Mouse (Mus musculus): ENCODE data around the gene Polm. TPM values are rescaled to one million over a fixed set of nuclear protein-coding genes. Genes with fewer than 3 reads are reported as not detected.

The Polm gene
- polyA plus RNA-seq, 1 experiment from 2014 or later: 7.3 TPM

DNA sequence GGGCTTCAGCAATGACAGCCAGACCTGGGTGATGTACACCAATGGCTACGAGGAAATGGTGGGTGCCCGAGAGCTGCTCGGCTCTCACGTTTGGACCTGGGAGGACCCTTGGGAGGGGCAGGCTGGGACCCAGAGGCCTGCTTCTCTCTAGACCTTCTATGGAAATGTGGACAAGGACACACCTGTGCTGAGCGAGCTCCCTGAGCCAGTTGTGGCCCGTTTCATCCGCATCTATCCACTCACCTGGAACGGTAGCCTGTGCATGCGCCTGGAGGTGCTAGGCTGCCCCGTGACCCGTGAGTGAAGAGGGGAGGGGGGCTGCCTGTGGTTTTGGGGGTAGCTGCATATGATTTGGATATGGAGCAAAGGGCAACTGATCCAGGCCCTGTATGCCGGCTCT lies 30.5 kb upstream of the Polm start:
- WGBS: 95% methylated on average over 12 of the region's 12 CpGs
- H3K9ac ChIP-seq: no peak overlapping the region
- H3K4me2 ChIP-seq: no peak overlapping the region
- no peaks in the 10 kb centered on the region for H3K9me3 ChIP-seq
- ATAC-seq (ENCODE audit: low FRiP score, low read depth): no peak
- H3K4me3 ChIP-seq: no peak overlapping the region
- H3K36me3 ChIP-seq: peaks cover 12% of the 10 kb centered on the region; the same call in 1 of the 2 replicates
- H3K27ac ChIP-seq (replicated peaks): no peak overlapping the region
- H3K27me3 ChIP-seq: peaks cover 1% of the 10 kb centered on the region; the same call in 1 of the 2 replicates
- no peaks in the 10 kb centered on the region for H3K4me1 ChIP-seq (replicated peaks)

DNA sequence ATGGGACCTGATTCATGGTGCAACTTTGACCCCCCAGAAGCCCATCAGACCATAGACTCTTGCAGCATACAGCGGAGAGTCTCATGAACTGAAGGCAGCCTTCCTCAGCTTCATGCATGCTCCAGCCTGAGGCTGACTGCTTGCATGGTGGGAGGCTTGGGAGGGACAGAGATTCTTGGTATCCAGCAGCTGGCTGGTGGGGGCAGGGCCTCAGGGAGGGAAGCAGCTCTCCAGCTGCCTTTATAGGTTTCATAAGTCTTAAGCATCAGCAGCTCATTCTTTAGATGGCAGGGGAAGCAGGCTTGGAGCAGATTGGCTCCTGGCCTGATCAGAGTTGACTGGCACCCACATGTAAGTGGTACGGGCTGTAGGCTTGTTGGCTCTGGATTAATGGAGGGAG lies 29.4 kb upstream of the Polm start:
- Histone ChIP-seq H3K4me3 (no peak overlapping the region), H3K4me2 (no peak overlapping the region), H3K27me3 (peaks cover 12% of the 10 kb centered on the region), H3K9me3 (no peaks in the 10 kb centered on the region), H3K27ac (replicated peaks) (no peak overlapping the region), H3K9ac (no peak overlapping the region), H3K36me3 (peaks cover 3% of the 10 kb centered on the region; the same call in 1 of the 2 replicates), H3K4me1 (replicated peaks) (peaks cover 1% of the 10 kb centered on the region; the same call in 1 of the 2 replicates)
- ATAC-seq (ENCODE audit: low FRiP score, low read depth): no peak
- WGBS: 91% methylated on average over 2 of the region's 2 CpGs

DNA sequence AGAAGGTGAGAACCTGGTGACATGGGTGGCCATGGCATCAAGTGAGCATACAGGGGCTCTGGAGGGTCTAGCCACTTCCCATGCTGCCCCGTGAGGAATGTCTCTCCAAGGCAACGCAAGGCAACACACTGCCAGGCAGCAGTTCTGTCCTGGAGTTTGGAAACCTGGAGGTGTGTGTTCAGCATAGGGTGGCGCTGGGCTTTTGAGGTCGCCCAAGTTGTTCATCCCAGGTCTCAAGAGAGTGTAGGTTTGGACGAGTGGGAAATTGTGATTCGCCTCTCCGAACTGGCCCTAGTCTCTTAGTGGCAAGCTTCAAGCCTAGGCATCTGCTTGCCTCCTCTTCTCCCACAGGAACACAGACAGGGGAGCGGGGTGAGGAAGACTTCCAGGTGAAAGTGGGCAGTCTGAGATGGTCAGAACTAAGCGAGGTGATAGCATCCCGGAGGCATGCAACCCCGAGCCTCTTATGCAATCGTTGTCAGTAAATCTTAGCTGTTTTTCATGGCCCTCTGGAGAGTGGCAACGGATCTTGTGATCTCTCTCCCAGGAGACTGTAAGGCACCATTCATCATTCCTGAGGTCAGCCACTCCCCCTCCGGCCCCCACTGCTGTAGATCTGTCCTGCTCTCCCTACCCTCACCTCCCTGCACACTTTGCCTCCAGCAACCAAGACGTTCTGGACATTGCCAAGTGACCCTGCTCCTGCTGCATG lies 24.7 kb upstream of the Polm start:
- H3K27me3 ChIP-seq: peaks cover 29% of the 10 kb centered on the region
- ATAC-seq (ENCODE audit: low FRiP score, low read depth): no peak

DNA sequence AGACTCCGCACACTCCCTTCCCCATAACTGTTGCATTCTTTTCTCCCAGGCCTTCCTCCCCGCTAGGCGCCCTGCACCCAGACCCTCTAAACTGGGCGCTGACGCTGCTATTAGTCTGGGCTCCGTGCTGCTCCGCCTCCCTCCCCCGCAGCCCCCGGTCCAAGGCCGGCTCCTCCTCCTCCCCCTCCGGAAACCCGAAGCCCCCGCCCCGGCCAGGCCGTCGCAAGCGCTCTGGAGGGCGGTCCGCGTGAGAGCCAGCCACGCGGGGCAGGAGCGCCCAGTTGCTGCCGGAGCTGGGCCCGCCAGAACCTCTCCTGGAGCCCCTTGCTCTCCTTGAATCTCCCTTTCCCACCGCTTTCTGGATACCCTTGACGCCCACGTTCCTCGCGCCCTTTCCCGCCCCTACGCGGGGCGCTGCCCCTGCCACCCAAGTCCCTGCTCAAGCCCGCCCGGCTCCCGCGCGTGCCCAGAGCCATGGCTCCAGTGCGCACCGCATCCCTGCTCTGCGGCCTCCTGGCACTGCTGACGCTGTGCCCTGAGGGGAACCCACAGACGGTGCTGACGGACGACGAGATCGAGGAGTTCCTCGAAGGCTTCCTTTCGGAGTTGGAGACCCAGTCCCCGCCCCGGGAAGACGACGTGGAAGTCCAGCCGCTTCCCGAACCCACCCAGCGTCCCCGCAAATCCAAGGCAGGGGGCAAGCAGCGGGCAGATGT lies 24.0 kb upstream of the Polm start, which contains the start of gene Aebp1:
TSS of gene Aebp1 (plus strand) at position 270 of the 716 bp plus-strand sequence.
- H3K27me3 ChIP-seq: peaks cover 29% of the 10 kb centered on the region
- no peak within 1 kb of the TSS for H3K27ac ChIP-seq (replicated peaks)
- peak within 1 kb of the TSS; percentile 24 for H3K9ac ChIP-seq
- peak within 1 kb of the TSS; percentile 36 for H3K4me3 ChIP-seq
- peak within 1 kb of the TSS; percentile 56 for H3K4me2 ChIP-seq
- H3K36me3 ChIP-seq: no peaks in the 10 kb centered on the region
- no peaks in the 10 kb centered on the region for H3K9me3 ChIP-seq
- ATAC-seq (ENCODE audit: low FRiP score, low read depth): peak; percentile 49; the same call in 1 of the 2 replicates
- peaks cover 15% of the 10 kb centered on the region for H3K4me1 ChIP-seq (replicated peaks)
- 4% methylated on average over 58 of the region's 59 CpGs for WGBS

More for the DNA sequence above, 24.7 kb upstream of the Polm start:
- peak overlapping the region; percentile 36 for H3K4me3 ChIP-seq
- H3K9me3 ChIP-seq: no peaks in the 10 kb centered on the region
- no peaks in the 10 kb centered on the region for H3K36me3 ChIP-seq
- no peak overlapping the region for H3K9ac ChIP-seq
- H3K27ac ChIP-seq (replicated peaks): no peak overlapping the region
- H3K4me1 ChIP-seq (replicated peaks): peaks cover 15% of the 10 kb centered on the region
- H3K4me2 ChIP-seq: peak overlapping the region; percentile 56
- 19% methylated on average over 15 of the region's 15 CpGs for WGBS

DNA sequence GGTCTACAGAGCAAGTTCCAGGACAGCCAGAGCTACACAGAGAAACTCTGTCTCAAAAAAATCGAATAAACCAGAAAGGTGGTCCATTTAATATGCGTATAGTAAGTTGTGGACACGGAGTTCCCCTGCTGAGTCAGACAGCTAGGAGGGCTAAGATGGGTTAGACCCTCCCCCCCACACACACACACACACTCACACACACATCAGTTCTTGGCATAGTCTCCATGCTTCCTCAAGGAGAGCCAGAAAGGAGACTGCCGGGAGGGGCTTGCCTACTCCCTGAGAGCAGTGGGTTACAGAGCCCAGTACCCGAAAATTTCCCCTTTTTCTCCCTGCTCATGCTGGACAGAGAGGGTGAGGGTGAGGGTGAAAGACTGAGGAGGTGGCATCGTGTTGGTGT lies 22.8 kb upstream of the Polm start:
- Histone ChIP-seq H3K27ac (replicated peaks) (no peak overlapping the region), H3K4me1 (replicated peaks) (peaks cover 15% of the 10 kb centered on the region), H3K36me3 (no peaks in the 10 kb centered on the region), H3K9me3 (no peaks in the 10 kb centered on the region), H3K4me3 (no peak overlapping the region), H3K27me3 (peaks cover 29% of the 10 kb centered on the region), H3K9ac (no peak overlapping the region), H3K4me2 (no peak overlapping the region)
- WGBS: 52% methylated on average over 6 of the region's 6 CpGs
- ATAC-seq (ENCODE audit: low FRiP score, low read depth): no peak

DNA sequence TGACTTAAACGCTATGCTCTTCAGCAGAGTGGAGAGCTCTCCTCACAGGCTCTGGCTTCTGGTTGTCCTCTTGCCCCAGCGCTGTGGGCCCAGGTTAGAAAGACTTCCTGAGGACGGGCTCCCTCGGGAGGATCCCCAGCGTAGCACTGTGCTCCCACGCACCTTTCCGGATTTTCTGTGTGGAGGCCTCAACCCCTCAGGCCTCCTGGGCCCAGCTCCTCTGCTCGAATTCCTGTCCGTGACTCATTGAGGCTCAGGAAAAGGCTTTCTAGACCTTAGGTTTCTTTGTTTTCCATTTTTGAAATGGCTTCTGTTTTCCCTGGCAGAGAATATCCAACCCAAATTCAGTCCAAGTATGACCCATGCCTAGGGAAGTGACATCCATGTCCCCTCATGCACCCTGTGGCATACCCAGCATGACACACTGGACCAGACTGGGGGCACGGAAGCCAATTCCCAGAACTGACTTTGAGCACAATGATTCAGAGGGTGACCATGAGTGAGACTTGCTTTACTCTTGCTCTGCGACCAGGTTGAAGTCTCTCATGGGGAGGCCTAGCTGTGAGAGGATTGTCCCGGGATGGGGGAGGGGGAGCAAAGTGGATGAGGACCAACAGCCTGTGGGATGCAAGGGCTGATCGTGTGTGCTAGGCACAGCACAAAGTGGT lies 22.2 kb upstream of the Polm start:
- Histone ChIP-seq H3K27ac (replicated peaks) (no peak overlapping the region), H3K4me1 (replicated peaks) (peaks cover 15% of the 10 kb centered on the region), H3K27me3 (peaks cover 29% of the 10 kb centered on the region), H3K36me3 (no peaks in the 10 kb centered on the region), H3K9me3 (no peaks in the 10 kb centered on the region), H3K4me2 (no peak overlapping the region), H3K4me3 (no peak overlapping the region), H3K9ac (no peak overlapping the region)
- ATAC-seq (ENCODE audit: low FRiP score, low read depth): no peak
- WGBS: 88% methylated on average over 13 of the region's 13 CpGs

DNA sequence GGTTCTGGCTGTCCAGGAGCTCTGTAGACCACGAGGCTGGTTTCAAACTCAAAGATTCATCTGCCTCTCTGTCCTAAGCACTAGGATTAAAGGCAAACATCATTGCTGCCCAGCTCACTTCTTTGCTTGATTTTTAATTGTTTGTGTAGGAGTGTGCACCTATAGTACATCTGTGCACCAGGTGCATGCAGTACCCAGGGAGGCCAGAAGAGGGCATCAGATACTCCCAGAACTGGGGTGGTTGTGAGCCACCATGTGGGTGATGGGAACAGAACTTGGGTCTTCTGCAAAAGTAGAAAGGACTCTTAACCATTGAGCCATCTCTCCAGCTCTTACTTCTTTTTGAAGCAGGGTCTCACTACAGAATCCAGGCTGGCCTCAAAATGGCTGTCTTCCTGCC lies 20.9 kb upstream of the Polm start:
- Histone ChIP-seq H3K4me2 (no peak overlapping the region), H3K4me3 (no peak overlapping the region), H3K9ac (no peak overlapping the region), H3K27ac (replicated peaks) (no peak overlapping the region), H3K9me3 (no peaks in the 10 kb centered on the region), H3K36me3 (no peaks in the 10 kb centered on the region), H3K4me1 (replicated peaks) (peaks cover 15% of the 10 kb centered on the region), H3K27me3 (peaks cover 29% of the 10 kb centered on the region)
- WGBS: 72% methylated on average over 1 of the region's 1 CpGs
- ATAC-seq (ENCODE audit: low FRiP score, low read depth): no peak

DNA sequence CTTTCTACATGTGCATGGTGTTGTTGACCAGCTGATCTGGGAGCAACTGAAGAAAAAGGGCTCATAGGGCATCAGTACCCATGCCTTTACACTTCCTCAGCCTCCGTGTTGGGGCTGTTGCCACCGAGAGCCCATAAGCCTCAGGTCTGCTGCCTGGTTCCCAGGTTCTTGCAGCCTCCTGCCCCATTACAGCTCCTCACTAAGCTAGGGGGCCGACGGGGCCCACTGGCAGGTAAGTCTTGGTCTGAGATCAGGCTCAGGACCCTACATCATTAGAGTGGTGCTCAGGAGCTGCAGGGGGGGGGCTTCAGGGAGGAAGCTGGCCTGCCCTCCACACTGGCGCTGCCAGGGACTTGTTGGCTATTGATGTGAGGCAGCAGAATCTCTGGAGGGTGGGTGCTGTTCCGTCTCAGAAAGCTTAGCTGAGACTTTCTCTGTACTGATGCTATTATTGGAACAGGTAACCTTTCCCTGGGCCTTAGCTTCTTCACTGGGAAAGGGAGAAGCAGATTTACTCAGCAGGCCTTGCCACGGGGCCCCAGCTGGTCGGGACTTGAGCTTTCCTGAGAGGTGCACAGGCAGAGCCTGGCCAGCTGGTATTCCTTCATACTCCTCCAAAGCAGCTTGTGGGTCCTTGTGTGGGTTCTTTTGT lies 18.8 kb upstream of the Polm start:
- H3K4me1 ChIP-seq (replicated peaks): peaks cover 8% of the 10 kb centered on the region
- H3K27ac ChIP-seq (replicated peaks): no peak overlapping the region
- H3K4me2 ChIP-seq: no peak overlapping the region
- WGBS: 76% methylated on average over 8 of the region's 8 CpGs
- H3K9me3 ChIP-seq: no peaks in the 10 kb centered on the region
- ATAC-seq (ENCODE audit: low FRiP score, low read depth): no peak
- H3K4me3 ChIP-seq: no peak overlapping the region
- H3K36me3 ChIP-seq: no peaks in the 10 kb centered on the region
- H3K9ac ChIP-seq: no peak overlapping the region
- H3K27me3 ChIP-seq: peaks cover 11% of the 10 kb centered on the region

DNA sequence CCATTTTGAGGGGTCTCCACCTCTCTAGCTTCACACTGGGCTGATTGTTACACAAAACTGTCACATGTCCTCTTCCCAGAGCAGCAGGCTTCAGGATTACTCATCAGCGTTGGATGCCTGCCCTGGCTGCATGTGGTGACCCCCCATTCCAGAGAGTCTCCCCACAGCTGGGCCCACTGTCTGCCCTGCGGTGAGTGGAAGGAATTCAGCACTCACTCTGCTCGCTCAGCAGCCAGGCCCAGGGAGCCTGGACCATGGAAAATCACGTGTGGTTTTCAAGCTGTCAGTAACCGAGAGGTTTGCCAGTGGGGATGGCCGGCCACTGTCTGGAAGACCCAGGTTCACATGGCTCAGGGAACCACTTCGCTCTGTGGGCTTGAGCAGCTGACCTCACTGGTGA lies 18.1 kb upstream of the Polm start:
- peak; percentile 48; the same call in 1 of the 2 replicates for ATAC-seq (ENCODE audit: low FRiP score, low read depth)
- 29% methylated on average over 7 of the region's 7 CpGs for WGBS
- no peak overlapping the region for H3K9ac ChIP-seq

DNA sequence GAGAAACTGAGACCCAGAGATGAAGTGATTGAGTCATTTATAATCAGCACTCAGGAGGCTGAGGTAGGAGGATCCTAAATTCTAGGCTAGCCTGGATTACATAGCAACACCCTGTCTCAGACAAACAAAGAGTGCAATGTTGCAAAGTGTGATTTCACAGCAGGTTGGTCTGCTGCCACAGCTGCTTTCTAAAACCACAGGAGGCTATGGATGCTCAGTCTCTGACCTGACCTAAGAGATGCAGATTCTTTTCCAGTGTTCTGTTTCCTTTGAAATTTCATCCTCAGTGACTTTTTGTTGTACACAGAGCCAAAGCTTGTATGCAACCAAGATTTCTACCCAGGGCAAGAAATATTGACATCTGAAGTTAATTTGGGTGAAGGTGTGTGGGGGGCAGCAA lies 17.7 kb upstream of the Polm start:
- H3K4me1 ChIP-seq (replicated peaks): no peaks in the 10 kb centered on the region
- H3K9me3 ChIP-seq: no peaks in the 10 kb centered on the region
- no peak overlapping the region for H3K4me2 ChIP-seq
- no peak overlapping the region for H3K9ac ChIP-seq
- H3K27ac ChIP-seq (replicated peaks): 0 out of 2 replicates have a peak overlapping the region, but pooled peaks have one; percentile 26
- H3K27me3 ChIP-seq: no peaks in the 10 kb centered on the region
- no peak overlapping the region for H3K4me3 ChIP-seq
- ATAC-seq (ENCODE audit: low FRiP score, low read depth): no peak
- no peaks in the 10 kb centered on the region for H3K36me3 ChIP-seq

More for the DNA sequence above, 18.1 kb upstream of the Polm start:
- Histone ChIP-seq H3K27me3 (peaks cover 4% of the 10 kb centered on the region), H3K27ac (replicated peaks) (0 out of 2 replicates have a peak overlapping the region, but pooled peaks have one; percentile 26), H3K9me3 (no peaks in the 10 kb centered on the region), H3K4me1 (replicated peaks) (peaks cover 2% of the 10 kb centered on the region; the same call in 1 of the 2 replicates), H3K4me2 (no peak overlapping the region), H3K36me3 (no peaks in the 10 kb centered on the region), H3K4me3 (no peak overlapping the region)

DNA sequence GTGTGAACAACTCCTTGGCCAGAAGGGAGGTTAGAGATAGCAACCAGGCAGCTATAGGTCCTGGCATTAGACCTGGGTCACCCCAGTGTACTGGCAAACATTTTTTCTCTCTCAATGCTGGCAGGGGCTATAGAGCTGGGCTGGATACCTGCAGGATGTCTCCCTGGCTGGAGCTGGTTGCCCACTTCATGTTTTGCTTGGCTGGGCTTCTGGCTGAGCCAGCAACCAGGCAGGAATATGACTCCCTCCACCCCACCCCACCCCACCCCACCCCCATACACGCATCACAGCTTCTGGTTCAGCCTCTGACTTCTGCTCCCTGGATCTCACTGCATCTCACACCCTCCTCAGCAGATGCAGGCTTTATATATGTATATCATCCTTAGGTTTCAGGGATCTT lies 14.5 kb upstream of the Polm start:
- Histone ChIP-seq H3K4me2 (no peak overlapping the region), H3K4me1 (replicated peaks) (no peaks in the 10 kb centered on the region), H3K27me3 (no peaks in the 10 kb centered on the region), H3K4me3 (no peak overlapping the region), H3K27ac (replicated peaks) (no peak overlapping the region), H3K9ac (no peak overlapping the region), H3K36me3 (no peaks in the 10 kb centered on the region), H3K9me3 (no peaks in the 10 kb centered on the region)
- WGBS: 47% methylated on average over 1 of the region's 1 CpGs
- no peak for ATAC-seq (ENCODE audit: low FRiP score, low read depth)
